Mouse (Mus musculus) cortical plate, adult 2 months (tissue): ENCODE data around the gene Tyk2. TPM values are rescaled to one million over a fixed set of nuclear protein-coding genes. Genes with fewer than 3 reads are reported as not detected.
A peak's percentile ranks its signal among the peaks of the same experiment; 100 is the strongest.

ENCODE experiments used
- H3K27ac ChIP-seq: fragments of 200-500 bp; 2 replicates; pipeline ENCODE4 v1.5.1; 2012; ENCODE audit warnings: low read length, control low read depth, inconsistent platforms; ENCODE audit not compliant: insufficient read depth
- H3K4me1 ChIP-seq: fragments of 200-500 bp; 2 replicates; pipeline ENCODE4 v1.6.1; 2011; ENCODE audit warnings: low read length; ENCODE audit not compliant: control insufficient read depth, insufficient read depth
- H3K4me3 ChIP-seq: fragments of 200-500 bp; 2 replicates; pipeline ENCODE4 v1.5.1; 2011; ENCODE audit warnings: mild to moderate bottlenecking, low read length, control low read depth; ENCODE audit not compliant: insufficient read depth
- CTCF ChIP-seq: fragments of 200-500 bp; IDR thresholded peaks from 2 replicates; pipeline ENCODE4 v1.5.1; 2011; ENCODE audit warnings: mild to moderate bottlenecking, control low read depth, low read length; ENCODE audit not compliant: insufficient read depth; ENCODE audit errors: extremely low read depth
- POLR2A ChIP-seq: fragments of 200-500 bp; IDR thresholded peaks from 2 replicates; pipeline ENCODE4 v1.6.1; 2011; ENCODE audit warnings: mild to moderate bottlenecking, low read length, control low read depth; ENCODE audit not compliant: insufficient read depth; ENCODE audit errors: extremely low read depth
- polyA plus RNA-seq: library from polyadenylated mRNA; depleted of rRNA; stranded (reverse); fragments of >200 nt; gene quantifications from 2 replicates; pipeline ENCODE4 v1.2.3, GENCODE M21; 2012; rRNA removed

The Tyk2 gene
- polyA plus RNA-seq: 16.4 and 18.6 TPM in 2 replicates

DNA sequence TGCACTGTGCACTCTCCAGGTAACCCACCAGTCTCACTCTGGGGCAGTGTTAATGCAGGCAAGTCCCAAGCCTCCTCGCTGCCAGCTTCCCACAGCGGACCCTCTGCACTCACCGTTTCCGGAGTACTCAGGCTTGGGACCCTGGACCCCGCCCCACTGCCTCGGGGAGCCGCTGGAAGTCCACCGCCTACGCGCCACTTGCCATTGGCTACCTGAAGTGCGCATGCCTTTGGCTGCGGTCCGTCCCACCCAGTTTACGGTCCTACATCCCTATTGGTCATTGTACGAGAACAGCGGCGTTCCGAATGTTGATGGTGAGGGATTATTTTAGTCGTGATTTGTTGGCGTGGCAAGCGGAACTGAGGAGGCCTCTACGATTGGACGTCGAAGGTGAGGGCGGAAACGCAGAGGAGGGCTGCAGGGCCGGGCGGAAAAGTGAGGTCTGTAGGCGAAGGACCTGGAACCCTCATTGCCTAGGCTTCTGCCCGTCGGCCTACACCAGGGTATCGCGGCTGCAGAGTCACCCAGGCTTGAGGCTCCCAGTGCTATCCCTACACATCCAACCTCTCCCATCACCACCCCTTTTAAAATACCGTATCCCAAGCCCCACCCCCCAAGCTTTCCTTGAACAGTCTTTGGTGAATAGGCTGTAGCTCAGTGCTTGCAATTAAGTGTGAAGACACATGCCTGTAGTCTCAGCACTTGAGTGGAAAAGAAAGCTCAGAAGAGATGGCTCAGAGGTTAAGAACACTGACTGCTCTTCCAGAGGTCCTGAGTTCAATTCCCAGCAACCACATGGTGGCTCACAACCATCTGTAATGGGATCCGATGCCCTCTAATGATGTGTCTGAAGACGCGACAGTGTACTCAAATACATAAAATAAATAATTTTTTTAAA is at the start of gene Tyk2:
Gene Tyk2 (minus strand): TSS at position 185 of the 898 bp plus-strand sequence.
- H3K4me1 ChIP-seq: no peaks in the 10 kb centered on the region
- H3K27ac ChIP-seq: no peak within 1 kb of the TSS
- TF ChIP-seq CTCF: no peak
- peak; percentile 76; the same call in 1 of the 2 replicates for TF ChIP-seq POLR2A
- peak within 1 kb of the TSS; percentile 54 for H3K4me3 ChIP-seq

DNA sequence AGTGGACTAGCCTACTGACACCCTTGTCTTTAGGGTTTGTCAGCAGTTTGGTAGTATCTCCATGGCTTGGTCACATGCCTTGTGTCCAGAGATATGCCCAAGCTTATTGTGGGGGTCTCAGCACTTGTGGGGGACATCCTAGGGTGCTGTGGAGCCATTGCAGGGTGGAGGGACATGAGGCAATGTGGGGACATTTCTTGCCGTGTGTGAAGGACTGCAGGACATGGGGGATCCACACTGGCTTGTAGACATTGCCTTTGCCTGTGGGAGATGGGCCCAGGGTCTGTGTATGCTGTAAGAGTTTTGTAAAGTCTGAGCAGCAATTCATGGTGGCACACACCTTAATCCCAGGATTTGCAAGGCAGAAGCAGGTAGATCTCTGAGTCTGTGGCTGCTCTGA is 49.8 kb upstream of the Tyk2 start:
- no peak overlapping the region for H3K27ac ChIP-seq
- H3K4me3 ChIP-seq: no peak overlapping the region
- TF ChIP-seq CTCF (no peak), POLR2A (no peak)
- no peaks in the 10 kb centered on the region for H3K4me1 ChIP-seq

DNA sequence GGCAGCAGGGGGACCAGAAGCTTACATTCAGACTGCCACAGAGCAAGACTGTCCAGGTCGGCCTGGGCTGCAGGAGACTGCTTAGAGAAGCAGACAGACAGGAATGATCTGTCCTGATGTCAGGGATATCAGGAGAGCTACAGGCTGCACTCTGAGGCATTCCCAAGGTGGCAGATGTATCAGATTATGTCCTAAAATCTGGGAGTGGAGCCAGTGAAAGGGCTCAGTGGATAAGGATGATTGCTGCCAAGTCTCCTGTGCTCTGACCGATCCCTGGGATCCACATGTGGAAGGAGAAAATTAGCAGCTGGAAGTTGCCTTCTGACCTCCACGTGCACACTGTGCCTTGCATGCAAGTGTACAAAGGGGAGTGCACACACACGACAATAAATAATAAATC is 49.4 kb upstream of the Tyk2 start:
- no peaks in the 10 kb centered on the region for H3K4me1 ChIP-seq
- TF ChIP-seq CTCF: no peak
- H3K4me3 ChIP-seq: no peak overlapping the region
- no peak overlapping the region for H3K27ac ChIP-seq

DNA sequence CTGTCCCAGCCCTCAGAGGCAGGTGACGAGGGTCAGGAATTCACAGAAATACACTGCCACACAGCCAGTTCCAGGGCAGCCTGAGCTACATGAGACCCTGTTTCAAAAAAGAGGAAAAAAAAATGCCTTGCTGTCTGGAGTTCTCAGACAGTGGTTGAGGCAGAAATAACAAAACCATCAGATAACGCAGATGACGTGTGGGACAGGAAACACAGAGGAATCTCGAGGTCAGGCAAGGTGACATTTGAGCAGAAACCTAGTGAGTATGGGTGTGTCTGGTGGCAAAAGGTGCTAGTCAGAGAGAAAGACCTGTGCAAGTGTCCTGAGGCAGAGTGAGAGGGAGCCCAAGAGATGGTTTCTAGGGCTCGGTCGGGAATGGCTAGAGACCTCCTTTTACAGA is 41.3 kb upstream of the Tyk2 start:
- no peak overlapping the region for H3K4me3 ChIP-seq
- no peaks in the 10 kb centered on the region for H3K4me1 ChIP-seq
- H3K27ac ChIP-seq: no peak overlapping the region
- TF ChIP-seq CTCF (no peak), POLR2A (no peak)

DNA sequence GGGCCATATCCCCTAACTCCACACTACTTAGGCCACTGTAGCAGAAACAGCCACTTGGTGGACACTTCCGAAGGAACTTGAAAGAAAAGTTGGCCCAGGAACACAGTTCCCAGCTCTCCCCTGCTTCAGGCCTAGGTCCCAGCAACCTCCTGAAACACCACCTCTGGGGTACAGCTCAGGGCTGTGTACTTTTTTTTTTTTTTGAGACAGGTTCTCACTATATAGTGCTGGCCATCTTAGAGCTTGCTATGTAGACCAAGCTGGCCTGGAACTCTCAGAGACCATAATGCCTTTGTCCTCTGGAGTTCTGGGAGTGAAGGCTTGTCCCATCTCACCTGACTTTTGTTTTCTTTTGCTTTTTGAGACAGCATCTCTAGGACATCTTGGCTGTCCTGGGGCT is 38.1 kb upstream of the Tyk2 start:
- no peaks in the 10 kb centered on the region for H3K4me1 ChIP-seq
- no peak overlapping the region for H3K27ac ChIP-seq
- no peak for TF ChIP-seq POLR2A
- TF ChIP-seq CTCF: no peak
- no peak overlapping the region for H3K4me3 ChIP-seq

DNA sequence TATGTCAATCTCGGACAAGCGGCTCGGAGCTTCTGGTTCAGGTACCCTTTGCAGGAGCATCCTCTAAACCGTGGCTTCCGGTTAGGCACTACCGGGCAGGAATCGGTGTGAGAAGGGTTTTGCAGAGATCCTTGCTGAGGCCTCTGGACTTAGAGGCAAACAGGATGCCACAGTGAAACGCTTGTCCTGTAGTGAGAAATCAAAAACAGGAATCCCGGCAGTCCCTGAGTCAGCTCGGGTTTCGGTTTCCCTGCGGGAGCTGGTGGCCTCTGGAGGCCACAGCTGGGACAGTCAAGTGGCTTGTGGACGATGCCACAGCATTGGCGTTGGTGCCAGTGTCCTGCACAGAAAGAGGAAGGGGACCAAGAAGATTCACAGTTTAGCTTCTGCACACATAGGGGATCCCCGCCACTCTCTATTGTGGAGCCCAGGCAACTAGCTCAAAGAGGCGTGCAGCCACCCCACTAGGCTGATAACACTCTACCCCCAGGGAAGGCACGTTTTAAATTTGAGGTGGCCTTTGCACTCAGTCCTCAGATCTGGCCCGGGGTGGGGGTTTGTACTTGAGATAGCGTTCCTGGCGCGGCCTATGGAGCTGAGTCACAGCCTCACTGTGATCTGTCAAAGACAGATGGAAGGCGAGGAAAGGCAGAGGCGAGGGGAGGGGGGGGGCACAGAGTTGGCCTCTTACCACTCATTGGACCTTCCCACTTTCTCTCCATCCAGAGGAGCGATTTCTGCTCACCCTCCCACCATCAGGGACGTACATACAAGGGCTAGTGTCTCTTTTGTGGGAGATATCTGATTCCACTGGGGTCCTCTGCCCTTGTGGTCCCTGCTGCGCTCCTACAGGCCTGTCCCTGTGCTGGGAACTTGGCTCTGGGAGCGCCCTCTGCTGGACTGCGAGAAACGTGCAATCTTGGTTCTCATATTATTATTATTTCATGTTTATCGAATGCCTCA is 37.4 kb upstream of the Tyk2 start:
- Histone ChIP-seq H3K27ac (peak overlapping the region; percentile 62), H3K4me3 (peak overlapping the region; percentile 30), H3K4me1 (no peaks in the 10 kb centered on the region; the same call in 1 of the 2 replicates)
- TF ChIP-seq POLR2A (no peak), CTCF (peak; percentile 83)

DNA sequence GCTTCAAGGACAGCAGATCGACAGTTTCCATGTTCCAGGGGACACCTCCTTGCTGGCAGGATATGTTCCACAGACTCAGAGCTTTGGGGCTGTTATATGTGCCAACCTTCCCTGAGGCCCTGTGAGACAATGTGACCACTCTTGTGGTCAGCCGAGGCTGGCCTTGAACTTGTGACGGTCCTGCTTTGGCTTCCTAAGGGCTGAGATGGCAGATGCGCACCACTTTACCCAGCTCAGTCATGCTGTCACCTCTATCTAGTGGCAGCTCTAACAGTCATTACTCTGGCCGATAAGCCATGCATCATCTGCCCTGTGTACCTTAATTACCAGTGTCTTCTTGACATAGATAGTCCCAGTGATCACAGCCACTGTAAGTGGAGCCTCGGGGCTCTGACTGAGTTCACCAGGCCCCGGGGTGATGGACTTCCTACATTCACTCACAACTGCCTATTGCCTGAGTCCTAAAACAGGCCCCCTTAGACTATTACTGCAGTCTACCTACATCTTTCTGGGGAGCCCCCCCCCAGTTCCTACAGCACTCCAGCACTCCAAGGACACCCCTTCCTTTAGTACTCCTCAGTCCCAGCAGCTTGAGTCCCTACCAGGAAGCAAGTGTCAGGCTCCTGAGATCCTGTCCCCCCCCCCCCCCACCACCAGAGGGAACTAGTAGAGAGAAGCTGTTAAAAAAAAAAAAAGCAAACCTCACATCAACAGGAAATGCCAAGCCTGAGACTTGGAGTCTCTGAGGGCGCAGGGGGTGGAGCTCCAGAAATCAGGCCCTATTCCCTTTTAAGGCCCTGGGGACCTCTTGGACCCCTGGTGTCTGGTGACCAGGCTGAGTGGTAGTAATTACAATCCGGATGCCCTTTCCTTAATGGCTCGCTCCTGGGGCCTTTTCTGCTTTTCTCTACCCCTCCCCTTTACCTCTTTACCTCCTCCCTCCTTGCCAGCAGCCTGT is 36.4 kb upstream of the Tyk2 start:
- Histone ChIP-seq H3K27ac (peak overlapping the region; percentile 62), H3K4me3 (peak overlapping the region; percentile 30), H3K4me1 (no peaks in the 10 kb centered on the region; the same call in 1 of the 2 replicates)
- no peak for TF ChIP-seq POLR2A

DNA sequence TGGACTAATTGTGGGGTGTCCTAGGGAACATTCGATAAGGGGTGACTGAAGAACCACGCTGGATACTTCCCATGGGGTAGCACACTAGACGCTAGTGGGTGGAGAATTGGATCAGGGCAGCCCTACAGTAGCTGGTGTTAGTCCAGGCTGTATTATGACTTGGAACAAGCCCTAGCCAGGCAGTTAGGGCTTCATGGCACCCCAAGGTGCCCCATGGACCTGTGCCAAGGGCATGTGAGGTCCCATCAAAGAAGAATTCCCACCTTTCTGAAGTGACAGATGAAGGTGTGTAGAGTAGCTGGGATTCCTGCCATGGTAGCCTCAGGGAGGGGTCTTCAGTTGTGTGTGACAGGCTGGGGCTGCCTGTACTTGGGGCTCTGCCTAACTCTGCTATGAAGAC is 35.5 kb upstream of the Tyk2 start:
- Histone ChIP-seq H3K4me3 (peak overlapping the region; percentile 28), H3K27ac (peak overlapping the region; percentile 1; the same call in 1 of the 2 replicates), H3K4me1 (no peaks in the 10 kb centered on the region; the same call in 1 of the 2 replicates)
- TF ChIP-seq CTCF (no peak), POLR2A (no peak)
